Mouse (Mus musculus) myocyte (in vitro differentiated cells): ENCODE measurements around the gene Sim1. TPM values are rescaled to one million over a fixed set of nuclear protein-coding genes. Genes with fewer than 3 reads are reported as not detected.

Experiments
- H3K27me3 ChIP-seq: one replicate; pipeline ENCODE4 v1.6.1; 2011; ENCODE audit not compliant: control insufficient read depth, insufficient read depth, insufficient read length
- H3K36me3 ChIP-seq: one replicate; pipeline ENCODE4 v1.6.1; 2011; ENCODE audit not compliant: control insufficient read depth, insufficient read depth
- H3K4me2 ChIP-seq: one replicate; pipeline ENCODE4 v1.6.1; 2011; ENCODE audit warnings: low read depth, control low read depth
- H3K4me3 ChIP-seq: one replicate; pipeline ENCODE4 v1.5.1; 2011; ENCODE audit warnings: mild to moderate bottlenecking, control low read depth, moderate library complexity
- H3K79me2 ChIP-seq: one replicate; pipeline ENCODE4 v1.6.1; 2011; ENCODE audit not compliant: control insufficient read depth, insufficient read depth
- H3ac ChIP-seq: one replicate; pipeline ENCODE4 v1.6.1; 2011; ENCODE audit not compliant: control insufficient read depth, insufficient read length
- CEBPB ChIP-seq: IDR thresholded peaks from 2 replicates; pipeline ENCODE4 v1.6.1; 2011; ENCODE audit warnings: mild to moderate bottlenecking, moderate library complexity; ENCODE audit not compliant: poor library complexity, insufficient read depth, severe bottlenecking
- E2F4 ChIP-seq: IDR thresholded peaks from one replicate; pipeline ENCODE4 v1.6.1; 2011; ENCODE audit warnings: mild to moderate bottlenecking, control low read depth, moderate library complexity; ENCODE audit not compliant: insufficient read depth
- MAX ChIP-seq: IDR thresholded peaks from one replicate; pipeline ENCODE4 v1.6.1; 2011; ENCODE audit warnings: low read depth, mild to moderate bottlenecking, control low read depth
- MYOD1 ChIP-seq, 3 experiments: IDR thresholded peaks; one replicate each; pipeline ENCODE4 v1.6.1; 2011; ENCODE audit warnings: control low read depth in 2 of 3, low read depth in 2 of 3, mild to moderate bottlenecking in 2 of 3, moderate library complexity in 1 of 3; ENCODE audit not compliant: insufficient read length in 2 of 3, control insufficient read depth in 1 of 3
- MYOG ChIP-seq, 3 experiments: IDR thresholded peaks; one replicate each; pipeline ENCODE4 v1.6.1; 2011; ENCODE audit warnings: control low read depth in 2 of 3, low read depth in 2 of 3, mild to moderate bottlenecking in 2 of 3; ENCODE audit not compliant: insufficient read length in 2 of 3, control insufficient read depth in 1 of 3, insufficient read depth in 1 of 3
- POLR2A ChIP-seq: IDR thresholded peaks from one replicate; pipeline ENCODE4 v1.6.1; 2011; ENCODE audit warnings: low read depth, mild to moderate bottlenecking, control low read depth, moderate library complexity; ENCODE audit not compliant: insufficient read length
- POLR2AphosphoS2 ChIP-seq: IDR thresholded peaks from one replicate; pipeline ENCODE4 v1.6.1; 2011; ENCODE audit warnings: low read depth, control low read depth; ENCODE audit not compliant: insufficient read length
- REST ChIP-seq: IDR thresholded peaks from one replicate; pipeline ENCODE4 v1.6.1; 2011; ENCODE audit warnings: mild to moderate bottlenecking, control low read depth, moderate library complexity; ENCODE audit not compliant: insufficient read depth, insufficient read length
- SRF ChIP-seq: IDR thresholded peaks from one replicate; pipeline ENCODE4 v1.6.1; 2011; ENCODE audit warnings: low read depth; ENCODE audit not compliant: control insufficient read depth, insufficient read length
- TCF12 ChIP-seq: IDR thresholded peaks from one replicate; pipeline ENCODE4 v1.6.1; 2011; ENCODE audit warnings: mild to moderate bottlenecking, control low read depth; ENCODE audit not compliant: poor library complexity, insufficient read depth, severe bottlenecking
- TCF3 ChIP-seq: IDR thresholded peaks from one replicate; pipeline ENCODE4 v1.6.1; 2011; ENCODE audit warnings: low read depth, control low read depth; ENCODE audit not compliant: insufficient read length
- USF1 ChIP-seq: IDR thresholded peaks from one replicate; pipeline ENCODE4 v1.6.1; 2011; ENCODE audit warnings: low read depth, mild to moderate bottlenecking, control low read depth, moderate library complexity
- polyA plus RNA-seq: library from polyadenylated mRNA; unstranded; fragments of >200 nt; fragmentation: generic; extraction: Trizol; gene quantifications from one replicate; pipeline ENCODE4 v1.2.1, GENCODE M21; 2012; ENCODE audit warnings: missing spikeins

Sim1 gene
- polyA plus RNA-seq, 1 experiment = 0.04 TPM

DNA sequence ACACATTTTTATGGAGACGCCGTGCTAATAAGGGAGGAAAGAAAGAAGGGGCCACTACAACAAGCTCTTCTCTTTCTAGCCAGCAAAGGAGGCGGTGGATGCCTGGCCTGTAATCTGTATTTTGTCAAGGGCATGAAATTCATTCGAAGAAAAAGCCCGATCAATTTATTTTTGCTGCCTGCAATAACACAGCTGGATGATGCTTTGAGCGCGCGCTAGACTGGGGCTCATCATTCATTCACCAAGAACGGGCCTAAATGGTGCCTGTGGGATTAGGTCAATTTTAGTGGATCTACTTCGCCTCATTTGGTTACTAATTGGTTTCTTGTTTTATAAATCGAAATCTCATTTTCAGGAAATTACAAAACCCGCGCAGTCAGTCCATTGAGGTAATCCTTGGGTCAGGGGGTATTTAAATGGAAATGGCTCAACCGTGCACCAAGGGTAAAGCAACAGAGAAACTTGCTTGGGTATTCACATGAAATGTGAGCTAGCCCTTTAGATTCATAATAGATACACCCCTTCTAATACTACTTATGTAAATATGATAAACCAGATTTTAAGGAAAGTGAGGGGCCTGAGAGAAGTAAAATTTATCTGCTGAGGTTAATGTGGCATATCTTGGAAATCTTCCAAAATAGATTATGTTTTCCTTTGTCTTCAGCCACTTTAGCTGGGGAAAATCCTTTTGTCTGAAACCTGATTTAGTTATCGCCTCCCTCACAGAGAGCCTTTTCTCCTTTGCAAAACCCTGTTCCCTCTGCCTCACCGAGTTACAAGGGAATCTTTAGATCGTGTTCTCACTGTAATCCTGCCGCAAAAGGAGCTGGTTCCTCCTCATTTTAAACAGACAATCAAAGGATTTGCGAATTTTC, 7.3 kb downstream of the Sim1 start:
- Histone ChIP-seq H3K4me3 (no peak overlapping the region), H3ac (no peak overlapping the region), H3K36me3 (no peaks in the 10 kb centered on the region), H3K4me2 (no peak overlapping the region), H3K79me2 (no peaks in the 10 kb centered on the region), H3K27me3 (no peaks in the 10 kb centered on the region)
- no peak for TF ChIP-seq MYOD1 (IDR thresholded peaks at IDR 0.05; ENCODE audit: control insufficient read depth in 1 of 3, insufficient read length in 2 of 3, low read depth in 2 of 3)
- no peak for TF ChIP-seq POLR2AphosphoS2
- no peak for TF ChIP-seq REST
- no peak for TF ChIP-seq MAX
- TF ChIP-seq CEBPB = no peak
- no peak for TF ChIP-seq E2F4
- TF ChIP-seq POLR2A = no peak

DNA sequence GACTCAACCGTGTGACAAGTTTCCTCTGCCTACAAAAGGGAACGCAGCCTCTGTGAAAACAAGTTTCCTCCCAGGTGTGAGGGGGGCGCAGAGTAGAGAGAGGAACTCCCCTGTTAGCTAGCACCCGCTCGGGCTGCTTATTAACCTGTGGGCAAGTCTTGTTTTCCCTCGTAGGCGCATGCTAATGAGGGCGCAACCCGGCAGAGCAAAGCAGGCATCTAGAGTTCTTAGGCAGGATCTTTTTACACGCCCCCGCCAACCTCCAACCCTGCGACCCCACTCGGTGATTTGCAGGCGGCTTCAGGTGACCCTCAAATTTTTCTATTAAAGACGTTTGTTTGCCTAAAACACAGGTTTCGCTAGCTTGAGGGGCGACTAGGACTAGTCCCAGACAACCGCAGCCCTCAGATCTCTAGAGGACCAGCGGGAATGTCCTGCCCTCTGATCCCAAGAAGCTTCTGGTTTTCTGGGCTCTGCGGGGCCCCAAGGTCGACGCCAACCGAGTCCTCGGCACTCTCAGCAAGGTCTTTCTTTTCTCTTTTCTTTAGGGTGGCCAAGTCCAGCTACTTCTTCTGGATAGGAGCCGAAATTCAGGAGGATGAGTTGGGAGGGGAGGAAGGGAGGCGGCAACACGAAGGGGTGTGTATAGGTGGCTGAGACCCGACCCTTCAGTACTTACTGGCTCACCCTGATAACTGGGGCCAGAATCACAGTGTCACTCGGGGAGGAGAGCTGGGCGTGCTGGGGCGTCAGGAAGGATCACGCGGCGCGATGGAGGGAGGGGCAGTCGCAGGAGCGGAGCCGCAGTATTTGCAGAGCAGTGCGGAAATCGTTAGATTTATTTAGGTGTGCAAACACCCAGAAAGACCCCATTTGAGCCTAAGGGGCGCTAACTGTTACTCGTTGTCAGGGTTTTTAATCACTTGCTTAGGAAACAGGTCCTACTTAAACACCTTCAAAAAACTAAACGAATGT, 8.5 kb downstream of the Sim1 start:
- TF ChIP-seq REST = no peak
- TF ChIP-seq E2F4 = no peak
- TF ChIP-seq TCF12 = no peak
- TF ChIP-seq USF1 = no peak
- TF ChIP-seq CEBPB = no peak
- no peak for TF ChIP-seq MYOD1 (IDR thresholded peaks at IDR 0.05; ENCODE audit: control insufficient read depth in 1 of 3, insufficient read length in 2 of 3, low read depth in 2 of 3)
- no peak for TF ChIP-seq POLR2AphosphoS2
- no peak for TF ChIP-seq TCF3
- TF ChIP-seq POLR2A = no peak
- TF ChIP-seq MYOG (IDR thresholded peaks at IDR 0.05; ENCODE audit: control insufficient read depth in 1 of 3, insufficient read depth in 1 of 3, insufficient read length in 2 of 3, low read depth in 2 of 3) = no peak
- no peak for TF ChIP-seq MAX
- no peak for TF ChIP-seq SRF
- H3K4me3 ChIP-seq = no peak overlapping the region
- no peaks in the 10 kb centered on the region for H3K79me2 ChIP-seq

DNA sequence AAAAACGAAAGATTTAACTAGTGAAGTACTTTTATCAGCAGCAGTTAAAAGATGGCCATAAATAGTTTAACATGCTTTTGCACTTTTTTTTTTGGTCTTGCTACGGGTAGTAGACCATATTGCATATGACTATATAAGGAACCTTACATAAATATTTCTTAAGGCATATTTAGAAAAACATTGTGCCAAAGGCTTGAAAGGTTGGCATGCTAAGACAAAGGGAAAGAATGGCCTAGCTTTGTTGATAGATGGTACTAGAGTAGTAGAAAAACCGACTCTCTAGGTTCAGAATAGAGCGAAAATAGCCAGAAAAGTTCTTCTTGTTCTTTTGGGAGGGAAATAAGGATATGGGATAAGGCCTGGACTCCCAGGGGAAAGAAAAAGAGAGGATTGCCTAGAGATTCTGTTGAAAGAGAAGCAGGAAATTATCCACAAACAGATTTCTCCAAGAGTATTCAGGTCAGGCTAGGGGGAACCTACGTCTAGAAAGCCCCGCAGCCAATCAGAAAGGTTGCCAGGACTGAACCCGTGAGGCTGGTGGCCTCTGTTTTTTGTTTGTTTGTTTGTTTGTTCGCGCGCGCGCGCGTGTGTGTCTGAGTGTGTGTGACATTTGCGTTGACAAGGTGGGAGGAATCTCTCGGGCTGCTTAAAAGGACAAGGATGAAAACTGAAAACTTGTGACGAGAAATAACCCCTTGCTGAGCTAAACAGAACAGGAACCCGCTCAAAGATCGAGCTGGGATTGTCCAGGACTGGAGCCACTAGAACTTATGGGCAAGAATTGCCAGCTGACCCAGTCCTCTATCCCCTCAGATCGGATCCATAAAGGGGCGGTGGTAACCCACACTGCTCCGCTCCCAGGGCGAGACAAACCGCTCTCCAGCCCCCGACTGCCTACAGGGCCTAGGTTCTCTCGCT, 9.6 kb downstream of the Sim1 start:
- no peaks in the 10 kb centered on the region for H3K27me3 ChIP-seq
- TF ChIP-seq TCF12 (no peak), MYOD1 (IDR thresholded peaks at IDR 0.05; ENCODE audit: control insufficient read depth in 1 of 3, insufficient read length in 2 of 3, low read depth in 2 of 3) (no peak), USF1 (no peak), MAX (no peak), TCF3 (no peak), REST (no peak), POLR2AphosphoS2 (no peak), MYOG (IDR thresholded peaks at IDR 0.05; ENCODE audit: control insufficient read depth in 1 of 3, insufficient read depth in 1 of 3, insufficient read length in 2 of 3, low read depth in 2 of 3) (no peak), E2F4 (no peak), POLR2A (no peak), SRF (no peak), CEBPB (no peak)
- no peaks in the 10 kb centered on the region for H3K79me2 ChIP-seq
- no peak overlapping the region for H3K4me3 ChIP-seq
- no peaks in the 10 kb centered on the region for H3K36me3 ChIP-seq
- H3K4me2 ChIP-seq = no peak overlapping the region
- H3ac ChIP-seq = no peak overlapping the region

More for the DNA sequence above, 8.5 kb downstream of the Sim1 start:
- no peak overlapping the region for H3ac ChIP-seq
- H3K27me3 ChIP-seq = no peaks in the 10 kb centered on the region
- H3K4me2 ChIP-seq = no peak overlapping the region
- no peaks in the 10 kb centered on the region for H3K36me3 ChIP-seq

DNA sequence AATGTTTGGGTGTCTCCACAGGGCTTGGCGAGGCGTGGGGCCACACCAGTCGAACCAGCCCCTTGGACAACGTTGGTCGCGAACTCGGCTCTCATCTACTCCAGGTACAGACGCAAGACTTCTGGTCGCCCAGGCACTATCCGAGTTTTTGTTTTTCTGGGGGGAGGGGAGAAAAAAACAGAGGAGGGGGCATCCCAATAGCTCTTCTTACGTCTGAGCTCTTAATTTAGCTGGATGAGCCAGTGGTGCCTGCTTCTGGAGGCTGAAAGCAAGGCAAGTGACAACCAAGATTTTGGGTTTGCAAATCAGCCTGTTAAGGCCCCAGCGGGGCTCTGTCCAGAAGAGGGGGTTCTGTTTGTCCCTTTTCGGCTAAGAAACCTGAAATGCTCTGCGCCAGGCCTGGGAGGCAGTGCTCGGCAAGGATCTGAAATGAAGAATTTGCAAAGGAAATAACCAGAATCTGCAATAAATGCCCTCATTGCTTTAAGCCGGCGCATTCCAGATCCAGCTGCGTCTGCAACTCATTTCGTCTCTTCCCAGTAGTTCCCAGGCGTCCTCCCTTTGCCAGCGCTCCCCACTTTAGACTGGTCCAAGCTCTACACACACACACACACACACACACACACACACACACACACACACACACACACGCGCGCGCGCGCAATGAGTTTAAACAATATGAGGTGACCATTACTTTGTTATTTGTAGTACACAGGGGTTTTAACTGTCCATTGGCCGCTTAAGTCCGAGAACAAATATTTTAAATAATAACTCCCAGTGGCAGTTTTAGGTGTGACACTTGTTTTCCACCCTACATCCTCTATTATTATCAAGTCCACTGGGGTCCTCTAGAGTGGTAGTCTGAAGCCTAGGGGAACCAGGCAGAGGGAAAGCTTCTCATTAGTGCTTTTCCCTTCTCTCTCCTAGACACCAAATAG, 10.5 kb downstream of the Sim1 start:
- no peak overlapping the region for H3K4me3 ChIP-seq

More for the DNA sequence above, 10.5 kb downstream of the Sim1 start:
- H3K79me2 ChIP-seq = no peaks in the 10 kb centered on the region
- no peak for TF ChIP-seq TCF12
- no peak for TF ChIP-seq REST
- no peak overlapping the region for H3K4me2 ChIP-seq
- no peak overlapping the region for H3ac ChIP-seq
- no peaks in the 10 kb centered on the region for H3K36me3 ChIP-seq
- no peaks in the 10 kb centered on the region for H3K27me3 ChIP-seq
